Mouse (Mus musculus) left cerebral cortex, postnatal 4 days (tissue): ENCODE measurements around the gene Btg1-ps2. TPM values are rescaled to one million over a fixed set of nuclear protein-coding genes. Genes with fewer than 3 reads are reported as not detected.
A peak's percentile ranks its signal among the peaks of the same experiment; 100 is the strongest.
"Not testable (repeated sequence)": the region's sequence is repeated elsewhere in the genome, so short reads cannot be mapped to it uniquely, and the experiment has no call there.

Source experiments
- DNase-seq: peaks from one replicate; pipeline ENCODE4 v3.0.0-alpha.2; 2022
- intact Hi-C: fragments of 180-260 bp; cut with DNase I; formaldehyde crosslinking; loops from one replicate; pipeline ENCODE4 v1.15.1; 2025
- total RNA-seq, 2 experiments: library from RNA; stranded (reverse); gene quantifications; 2 replicates each; pipeline ENCODE4 v1.2.3; 2021

The Btg1-ps2 gene
- not detected for total RNA-seq

DNA sequence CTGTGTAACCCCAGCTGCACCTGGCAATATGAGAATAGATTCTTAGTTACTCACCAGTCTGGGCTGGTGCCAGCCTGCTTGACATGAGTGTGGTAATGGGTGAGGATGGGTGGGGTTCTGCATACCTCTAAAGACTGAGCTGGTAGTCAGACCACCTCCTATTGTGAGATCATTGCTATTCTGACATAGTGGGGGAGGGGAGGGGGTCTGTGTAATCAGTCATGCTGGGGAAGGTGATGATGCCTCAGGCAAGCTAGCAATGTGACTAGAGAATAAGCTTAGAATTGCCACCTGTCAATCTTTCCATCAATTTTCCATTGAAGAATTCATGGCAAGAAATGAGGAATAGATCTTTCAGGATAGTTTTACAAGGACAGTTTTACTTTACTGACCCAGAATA is at the start of gene Btg1-ps2:
TSS of gene Btg1-ps2 (minus strand) at position 101 of the 400 bp plus-strand sequence.
- DNase-seq, intact Hi-C loops: not testable (repeated sequence)

DNA sequence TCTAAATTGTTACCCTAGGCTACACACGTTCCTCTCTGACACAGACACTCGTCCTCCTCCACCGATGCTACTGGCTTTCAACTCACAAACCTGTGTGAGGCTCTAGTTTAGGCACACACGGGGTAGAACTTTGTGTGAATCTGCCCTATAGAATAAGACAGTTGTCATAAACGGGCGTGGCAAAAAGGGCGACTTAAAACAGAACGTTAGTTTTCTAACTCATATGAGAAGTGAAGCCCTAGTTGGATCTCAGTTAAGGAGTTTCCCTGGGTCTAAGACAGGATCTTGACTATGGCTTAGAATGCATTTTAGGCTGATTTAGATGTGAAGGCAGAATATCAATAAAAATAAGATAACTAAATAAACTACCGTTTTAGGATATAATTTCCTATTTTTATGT is 42.1 kb upstream of the Btg1-ps2 start, which contains the start of gene Rhox11:
TSS of gene Rhox11 (minus strand) at position 101 of the 400 bp plus-strand sequence.
- DNase-seq = no peak
- intact Hi-C loops = no loop called here

DNA sequence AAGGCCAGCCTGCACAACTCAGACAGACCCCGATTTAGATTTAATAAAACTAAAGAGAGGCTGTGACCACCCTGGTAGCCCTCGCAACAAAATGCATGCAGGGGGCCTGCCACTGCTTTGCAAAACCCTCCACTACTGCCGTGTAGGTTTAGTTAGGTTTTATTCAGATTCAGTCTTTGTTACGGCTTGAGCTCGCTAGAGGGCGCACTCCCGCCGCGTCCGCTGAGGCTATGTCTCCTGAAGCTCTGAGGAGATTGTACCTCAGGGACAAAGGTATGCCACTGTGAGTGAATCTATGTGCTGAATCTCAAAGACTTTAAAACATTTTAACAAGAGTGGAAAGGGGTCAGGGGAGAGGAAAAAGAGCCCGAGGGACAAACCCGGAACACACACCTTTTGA is 41.3 kb upstream of the Btg1-ps2 start:
- intact Hi-C loops = no loop called here
- peak; percentile 38 for DNase-seq

DNA sequence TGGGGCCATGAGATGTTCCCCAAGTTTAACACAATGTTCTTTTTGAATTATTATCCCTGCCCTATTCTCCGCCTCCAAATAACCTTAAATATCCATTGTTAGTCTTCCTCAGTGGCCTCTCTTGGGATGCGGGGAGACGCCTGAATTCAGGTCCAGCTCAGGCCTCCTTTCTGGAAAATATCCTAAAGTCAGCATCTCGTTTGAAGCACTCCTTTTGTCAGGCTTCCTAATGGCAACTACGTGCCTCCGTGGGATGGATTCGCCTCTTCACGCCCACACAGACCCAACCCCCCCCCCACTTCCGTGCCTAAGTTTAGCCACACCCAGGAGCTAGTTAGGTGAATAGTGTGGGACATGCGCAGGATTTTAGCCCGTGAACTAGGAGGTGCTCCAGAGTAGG is 23.3 kb upstream of the Btg1-ps2 start, which contains the start of gene Rhox10:
TSS of gene Rhox10 (plus strand) at position 301 of the 400 bp plus-strand sequence.
- intact Hi-C loops = no loop called here
- no peak for DNase-seq

DNA sequence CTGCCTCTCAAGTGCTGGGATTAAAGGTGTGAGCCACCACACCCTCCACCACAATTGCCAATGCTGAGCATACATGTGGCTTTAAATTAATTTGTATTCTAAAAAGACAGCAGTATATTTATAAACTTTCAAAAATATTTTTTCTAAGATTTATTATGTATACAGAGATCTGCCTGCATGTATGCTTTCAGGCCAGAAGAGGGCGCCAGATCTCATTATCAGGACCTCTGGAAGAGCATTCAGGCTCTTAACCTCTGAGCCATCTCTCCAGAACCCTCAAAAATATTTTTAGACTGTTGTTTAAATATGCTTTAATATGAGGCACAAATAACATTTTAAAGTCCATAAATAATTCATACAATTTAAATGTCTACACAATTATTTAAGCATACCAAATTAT is 18.6 kb upstream of the Btg1-ps2 start:
- intact Hi-C loops = no loop called here
- no peak for DNase-seq

DNA sequence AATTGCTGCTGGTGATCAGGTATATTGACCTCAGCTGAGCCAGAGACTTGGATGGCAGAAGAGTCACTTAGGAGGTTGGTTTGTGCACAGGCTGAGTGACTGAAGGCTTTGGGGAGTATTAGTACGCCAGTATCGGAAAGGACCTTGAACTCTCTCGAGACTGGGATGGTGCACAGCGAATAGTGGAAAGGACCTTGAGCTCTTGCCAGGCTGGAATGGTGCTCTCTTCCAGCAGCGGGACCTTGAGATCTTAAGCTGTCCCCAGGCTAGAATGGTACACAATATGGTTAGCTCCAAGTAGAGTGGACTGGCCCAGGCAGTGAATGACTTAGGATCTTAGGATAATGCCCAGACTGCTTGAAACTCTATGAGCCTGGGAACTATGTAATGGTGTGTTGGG is 3.2 kb downstream of the Btg1-ps2 start:
- intact Hi-C loops = no loop called here
- DNase-seq = no peak

DNA sequence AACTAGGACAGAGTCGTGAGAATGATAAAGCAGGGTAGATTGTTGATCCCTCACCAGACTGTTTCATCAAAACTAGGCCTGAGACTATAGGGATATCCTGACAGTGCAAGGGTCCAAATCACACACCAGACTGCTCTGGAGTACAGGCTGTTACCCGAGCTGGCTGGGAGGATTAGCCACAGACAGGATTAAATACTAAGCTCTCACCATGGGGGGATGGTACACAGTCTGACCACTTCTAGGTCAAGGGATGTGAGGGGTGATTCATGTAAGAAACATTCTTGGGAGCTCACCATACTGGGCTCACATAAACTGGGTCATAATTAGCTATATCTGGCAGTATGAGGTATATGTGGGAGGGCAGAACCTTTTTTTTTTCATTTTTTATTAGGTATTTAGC is 9.1 kb downstream of the Btg1-ps2 start:
- DNase-seq = no peak
- intact Hi-C loops = no loop called here

DNA sequence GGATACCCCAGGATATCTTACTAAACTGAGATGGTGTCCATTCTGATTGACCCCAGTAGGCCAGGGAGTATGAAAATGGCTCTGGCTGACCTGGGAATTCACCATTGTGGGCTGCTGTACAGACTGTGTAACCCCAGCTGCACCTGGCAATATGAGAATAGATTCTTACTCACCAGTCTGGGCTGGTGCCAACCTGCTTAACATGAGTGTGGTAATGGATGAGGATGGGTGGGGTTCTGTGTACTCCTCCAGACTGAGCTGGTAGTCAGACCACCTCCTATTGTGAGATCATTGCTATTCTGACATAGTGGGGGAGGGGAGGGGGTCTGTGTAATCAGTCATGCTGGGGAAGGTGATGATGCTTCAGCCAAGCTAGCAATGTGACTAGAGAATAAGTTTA is 24.3 kb downstream of the Btg1-ps2 start, which contains the start of gene Btg1-ps1:
TSS of gene Btg1-ps1 (minus strand) at position 219 of the 400 bp plus-strand sequence.
- intact Hi-C loops, DNase-seq: not testable (repeated sequence)

DNA sequence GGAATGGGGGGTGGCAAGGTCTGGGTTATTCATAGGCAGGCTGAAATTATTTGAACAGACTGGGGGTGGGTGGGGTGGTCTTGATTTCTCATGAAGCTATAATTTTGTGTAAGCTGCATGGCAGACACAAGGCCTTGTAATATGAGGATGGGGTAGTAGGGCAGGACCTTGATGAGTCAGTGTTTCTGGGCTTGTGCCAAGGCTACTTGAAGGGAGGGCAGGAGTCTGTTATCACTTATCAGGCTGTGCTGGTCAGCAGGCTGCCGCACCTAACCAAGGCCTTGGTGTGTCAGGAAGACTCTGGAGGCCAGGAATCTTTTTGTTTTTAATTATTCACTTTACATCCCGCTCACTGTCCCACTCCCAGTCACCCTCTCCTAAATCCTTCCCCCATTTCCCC is 34.2 kb downstream of the Btg1-ps2 start:
- no peak for DNase-seq
- intact Hi-C loops = no loop called here

Other genes with a start within 250 kb of the Btg1-ps2 start
- gene Rhox5, start 238.3 kb downstream of the Btg1-ps2 start, total RNA-seq = not detected
- gene Rhox6, start 216.2 kb downstream of the Btg1-ps2 start, total RNA-seq = not detected
- gene Rhox7a, start 211.4 kb downstream of the Btg1-ps2 start, total RNA-seq = not detected
- not detected for gene Rhox8, start 164.2 kb downstream of the Btg1-ps2 start, total RNA-seq
- not detected for gene Rhox7b, start 145.9 kb downstream of the Btg1-ps2 start, total RNA-seq
- gene Rhox9, start 141.3 kb downstream of the Btg1-ps2 start, total RNA-seq = not detected
- gene Btg1-ps1, start 24.3 kb downstream of the Btg1-ps2 start, total RNA-seq = not detected
- gene Rhox10, start 23.4 kb upstream of the Btg1-ps2 start, total RNA-seq = not detected
- not detected for gene Rhox11, start 42.0 kb upstream of the Btg1-ps2 start, total RNA-seq
- gene Rhox12, start 67.8 kb upstream of the Btg1-ps2 start, total RNA-seq = not detected
- not detected for gene Rhox13, start 78.1 kb upstream of the Btg1-ps2 start, total RNA-seq
- gene Zbtb33, start 146.7 kb upstream of the Btg1-ps2 start, total RNA-seq = 10 to 100 TPM; 27.6 to 32.2 TPM
- gene Tmem255a, start 209.3 kb upstream of the Btg1-ps2 start, total RNA-seq = 10 to 100 TPM in 1 of 2 experiments, 1 to 10 TPM in 1; 3.6 to 10.5 TPM